Mouse (Mus musculus) telencephalon, adult 2 months (tissue): ENCODE results near the gene Cbx7.

ENCODE experiments used
- DNase-seq: peaks from one replicate; pipeline ENCODE4 v3.0.0-alpha.2; 2011; ENCODE audit warnings: low read depth, low spot score

Gene Cbx7

DNA sequence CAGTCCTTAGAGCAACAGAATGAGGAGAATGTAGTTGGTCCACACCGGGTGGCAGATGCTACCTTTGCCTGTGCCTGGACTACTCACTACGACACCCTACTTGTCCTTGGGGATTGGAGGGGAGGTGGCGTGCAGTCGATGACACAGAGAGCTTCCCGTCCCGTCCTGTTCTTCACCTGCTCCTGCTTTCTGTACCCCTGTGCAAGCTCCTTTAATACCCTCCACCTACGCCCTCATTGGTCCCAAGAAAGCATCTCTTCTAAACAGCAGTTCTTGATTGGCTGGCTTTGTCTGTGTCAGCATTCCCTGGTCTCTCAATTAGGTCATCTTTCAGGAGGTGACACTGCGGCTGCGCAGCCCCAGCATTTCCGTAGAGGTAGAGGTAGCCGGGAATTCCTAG lies at the start of gene Cbx7:
TSS of gene Cbx7 (minus strand) at position 180 of the 400 bp plus-strand sequence.
- DNase-seq = no peak

DNA sequence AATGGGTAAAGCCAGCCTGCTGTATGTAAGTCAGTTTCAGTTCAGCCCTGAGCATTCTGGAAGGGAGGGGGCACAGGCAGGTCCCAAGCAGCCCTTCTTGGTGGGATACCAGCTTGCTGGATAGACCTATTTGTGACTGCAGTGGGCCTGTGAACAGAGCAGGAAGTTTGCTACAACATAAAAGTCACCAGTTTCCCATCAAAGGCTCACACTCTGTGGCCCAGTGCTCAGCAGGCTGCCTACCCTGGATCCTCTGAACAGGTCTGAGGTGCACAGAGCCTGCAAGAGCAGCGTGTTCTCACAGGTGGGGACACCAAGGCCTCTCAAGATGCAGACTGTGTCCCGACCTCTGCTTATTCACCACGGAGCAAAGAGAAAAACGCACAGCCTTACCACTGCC lies 49.6 kb upstream of the Cbx7 start:
- no peak for DNase-seq

DNA sequence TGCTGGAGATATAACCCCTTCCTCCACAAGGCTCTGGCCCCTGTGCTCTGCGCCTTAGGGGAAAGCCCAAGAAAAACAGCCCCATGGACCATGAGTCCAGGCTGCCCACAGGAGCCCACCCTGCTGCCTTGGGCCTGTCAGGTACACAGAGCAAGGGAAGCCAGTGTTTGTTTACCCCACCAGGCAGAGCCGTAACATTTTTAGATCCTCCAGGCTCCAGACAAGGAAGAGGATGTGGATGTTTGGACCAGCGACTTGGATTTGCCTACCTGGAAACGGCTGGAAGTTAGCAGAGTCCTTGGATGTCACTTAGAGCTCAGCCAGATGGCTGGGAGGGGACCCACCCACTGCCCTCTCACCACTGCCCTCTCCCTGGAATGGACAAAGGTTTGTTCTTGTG lies 48.7 kb upstream of the Cbx7 start:
- DNase-seq = no peak

DNA sequence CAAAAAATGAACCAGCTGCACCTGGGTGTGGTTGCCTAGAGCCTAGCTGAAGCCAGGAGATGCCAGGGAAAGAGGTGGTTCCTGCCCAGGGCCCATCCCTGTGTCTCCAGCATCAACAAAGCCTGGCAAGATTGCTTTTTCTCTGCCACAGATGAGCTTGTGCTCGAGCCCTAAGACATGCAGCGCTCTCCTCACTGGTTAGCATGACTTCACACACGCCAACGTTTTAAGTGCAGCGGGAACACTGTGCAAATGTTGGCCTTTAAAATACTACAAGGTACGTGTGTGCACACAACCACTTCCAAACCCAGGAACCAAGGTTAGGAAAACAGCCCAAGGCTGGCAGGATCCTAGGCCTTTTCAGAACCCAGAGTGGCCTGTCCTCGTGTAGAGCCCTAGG lies 48.3 kb upstream of the Cbx7 start:
- no peak for DNase-seq

DNA sequence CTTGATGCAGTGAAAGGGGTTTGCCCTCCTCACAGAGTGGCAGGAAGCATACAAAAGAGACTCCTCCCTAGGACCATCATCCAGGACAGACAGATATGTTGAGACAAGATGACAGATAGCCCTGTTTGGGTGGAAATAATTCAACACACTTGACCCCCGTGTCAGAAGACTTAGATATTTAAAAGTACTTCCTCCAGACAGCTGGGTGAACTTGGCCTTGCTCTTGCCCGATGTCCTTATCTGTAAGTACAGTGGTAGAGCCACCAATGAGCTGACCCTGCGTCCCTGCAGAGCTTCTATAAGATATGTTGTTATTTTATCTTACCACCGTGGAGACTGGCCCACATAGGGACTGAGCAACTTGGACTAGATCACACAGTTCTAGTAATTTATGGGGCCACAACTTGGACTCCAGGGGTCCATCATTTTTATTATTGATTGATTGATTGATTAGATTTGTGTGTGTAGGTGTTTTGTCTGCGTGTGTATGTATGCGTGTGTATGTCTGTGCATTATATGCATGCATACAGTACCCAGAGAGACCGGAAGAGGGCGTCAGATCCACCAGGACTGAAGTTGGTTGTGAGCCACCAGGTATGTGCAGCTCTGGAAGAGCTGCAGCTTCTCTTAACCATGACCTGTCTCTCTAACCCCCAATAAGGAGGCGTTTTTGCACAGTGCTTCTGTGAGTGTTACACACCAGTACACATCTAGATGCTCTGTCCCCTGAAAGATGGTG lies 45.8 kb upstream of the Cbx7 start:
- DNase-seq = no peak

DNA sequence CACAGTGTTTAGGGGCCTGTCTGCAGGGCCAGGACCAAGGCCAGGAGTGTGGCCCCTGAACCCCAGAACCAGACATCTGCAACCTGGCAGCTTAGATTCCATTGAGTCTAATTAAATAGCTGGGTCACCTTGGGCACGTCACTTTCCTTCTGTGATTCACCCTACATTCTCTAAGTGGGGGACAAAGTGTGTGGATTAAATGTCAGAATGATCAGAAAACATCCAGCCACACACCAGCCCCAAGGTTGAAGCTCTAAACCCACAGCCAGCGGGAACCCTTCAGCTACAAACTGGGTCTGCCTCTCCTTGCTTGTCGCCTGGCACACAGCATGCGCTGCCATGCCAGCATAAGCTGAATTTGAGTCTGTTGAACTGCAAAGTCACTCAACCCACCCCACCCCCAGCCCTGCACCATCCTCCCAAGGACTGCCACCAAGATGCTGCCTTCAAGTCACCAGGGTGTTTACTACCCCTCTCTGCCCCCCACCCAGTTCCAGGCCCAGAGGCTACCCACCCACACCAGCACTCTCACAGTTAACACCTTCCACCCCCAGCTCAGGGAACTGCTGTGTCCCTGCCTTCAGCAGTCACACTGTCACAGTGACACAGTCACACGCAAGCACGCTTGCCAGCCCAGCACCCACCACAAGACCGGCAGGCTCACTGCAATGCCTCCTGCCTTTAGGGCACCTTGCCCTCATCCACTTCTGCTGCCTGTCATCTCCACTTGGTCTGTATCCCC lies 44.5 kb upstream of the Cbx7 start:
- DNase-seq = peak; percentile 83

DNA sequence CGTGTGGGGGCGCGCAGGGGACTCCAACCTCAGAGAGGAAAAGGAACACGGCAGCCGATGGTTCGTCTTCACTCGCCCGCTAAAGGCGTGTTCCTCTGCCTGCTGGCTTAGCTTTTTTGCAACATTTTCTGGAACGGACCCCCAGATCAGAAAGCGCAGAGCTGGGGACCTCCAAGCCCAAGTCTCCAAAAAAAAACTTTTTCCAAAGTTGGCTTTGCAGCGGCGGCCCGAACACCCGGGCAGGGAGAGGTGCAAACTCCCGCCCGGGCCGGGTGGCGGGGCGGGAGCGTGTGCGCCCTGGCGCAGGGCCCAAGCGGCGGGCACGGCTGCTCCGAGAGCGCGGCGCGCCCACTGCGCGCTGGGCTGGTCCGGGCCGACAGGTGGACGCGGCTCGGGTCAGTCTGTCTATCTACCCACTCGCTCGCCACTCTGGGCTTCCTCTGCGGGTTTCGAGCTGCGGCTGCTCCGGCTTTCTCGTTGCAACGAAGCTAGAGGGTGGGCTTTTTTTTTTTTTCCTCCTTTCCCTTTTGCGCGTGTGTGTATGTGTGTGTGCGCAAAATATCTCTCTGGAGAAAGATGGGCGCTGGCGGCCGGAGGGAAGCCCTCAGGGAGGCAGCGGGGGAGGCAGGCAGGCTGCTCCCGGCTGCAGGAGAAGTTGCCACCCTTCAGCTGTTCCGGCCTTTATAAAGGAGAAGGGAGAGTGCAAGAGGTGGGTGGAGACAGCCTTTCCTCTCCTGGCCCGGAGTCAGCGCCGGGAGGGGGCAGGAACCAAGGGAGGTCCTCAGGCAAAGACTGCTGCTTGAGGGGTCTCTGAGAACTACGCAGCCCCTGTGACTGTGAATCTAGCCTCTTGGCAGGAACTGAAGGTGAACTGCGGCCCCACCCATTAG lies 43.6 kb upstream of the Cbx7 start, which contains the start of gene Pdgfb:
TSS of gene Pdgfb (minus strand) at position 657 of the 890 bp plus-strand sequence.
- DNase-seq = no peak

DNA sequence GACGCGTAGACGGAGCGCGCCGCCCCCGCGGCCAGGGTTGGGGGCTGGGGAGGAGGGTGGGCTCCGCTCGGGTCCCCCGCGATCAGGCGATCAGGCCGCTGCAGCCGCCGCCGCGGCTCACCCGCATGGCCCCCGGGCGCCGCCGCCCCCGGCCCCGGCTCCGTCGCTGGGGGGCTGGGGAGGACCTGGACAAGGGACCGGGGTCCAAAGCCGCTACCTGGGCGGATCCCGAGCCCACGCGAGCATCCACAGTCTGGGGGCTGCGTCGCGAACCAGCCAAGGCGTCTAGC lies 43.1 kb upstream of the Cbx7 start:
- no peak for DNase-seq

DNA sequence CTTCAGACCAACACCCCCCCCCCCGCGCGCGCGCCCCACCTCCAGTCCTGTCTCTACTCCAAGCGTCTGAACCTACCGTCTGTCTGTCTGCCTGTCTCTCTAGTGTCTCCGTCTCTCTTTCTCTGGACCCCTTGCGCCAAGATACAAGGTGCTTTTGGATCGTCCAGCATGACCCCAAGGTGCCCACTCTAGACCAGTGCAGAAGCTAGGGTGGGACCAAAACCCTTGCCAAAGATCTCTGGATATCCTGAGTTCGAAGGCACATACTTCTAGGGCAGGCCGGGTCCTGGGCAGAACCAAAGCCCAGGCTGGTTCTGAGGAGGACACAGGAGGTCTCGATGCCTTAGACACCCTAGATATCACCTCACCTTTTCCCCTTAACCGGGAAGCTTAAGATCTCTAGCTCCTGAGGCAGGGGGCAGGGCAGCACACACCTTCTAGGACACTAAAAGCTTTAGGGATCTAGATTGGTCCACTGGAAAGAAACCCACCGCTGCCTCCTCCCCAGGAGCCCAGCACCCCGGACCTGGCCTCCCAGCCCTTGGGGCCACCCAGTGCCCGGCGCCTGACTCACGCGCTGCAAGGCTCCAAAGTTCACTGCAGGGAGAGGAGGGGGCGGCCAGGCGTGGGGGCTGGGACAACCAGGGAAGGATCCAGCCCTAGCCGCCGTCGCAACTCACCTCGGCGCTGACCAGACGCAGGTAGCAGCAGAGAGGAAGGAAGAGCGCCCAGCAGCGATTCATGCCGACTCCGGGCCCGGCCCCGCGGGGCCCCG lies 42.5 kb upstream of the Cbx7 start:
- no peak for DNase-seq

DNA sequence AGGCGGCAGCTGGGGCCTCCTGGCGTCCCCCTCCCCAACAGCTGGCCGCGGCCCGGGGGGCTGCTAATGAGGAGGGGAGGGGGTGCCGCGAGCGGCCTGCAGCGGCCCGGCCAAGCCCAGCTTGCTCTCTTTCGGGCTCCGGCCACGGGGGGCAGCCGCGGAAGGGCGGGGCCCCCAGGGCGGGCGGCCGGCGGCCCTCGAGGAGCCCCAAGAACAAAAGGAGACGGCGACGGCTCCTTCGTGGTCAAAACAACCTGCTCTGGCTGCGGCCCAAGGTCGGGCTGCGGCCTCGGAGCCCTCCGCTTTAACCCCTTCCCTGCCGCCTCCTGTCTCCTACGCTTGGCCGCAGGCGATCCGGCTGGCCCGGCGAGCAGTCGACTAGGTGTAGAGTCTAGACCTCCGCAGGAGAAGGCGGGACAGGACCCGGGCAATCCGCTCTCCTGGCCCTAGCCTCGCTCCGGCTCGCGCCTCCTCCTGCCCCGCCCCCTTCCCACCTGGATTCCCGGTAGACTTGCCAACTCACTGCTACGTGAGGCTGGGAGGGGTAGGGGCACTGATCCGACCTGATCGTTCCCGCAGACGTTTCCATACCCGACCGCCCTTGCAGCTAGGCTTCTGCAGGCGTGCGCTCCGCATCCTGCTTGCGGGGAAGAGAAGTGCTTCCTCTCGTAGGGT lies 41.7 kb upstream of the Cbx7 start:
- no peak for DNase-seq

DNA sequence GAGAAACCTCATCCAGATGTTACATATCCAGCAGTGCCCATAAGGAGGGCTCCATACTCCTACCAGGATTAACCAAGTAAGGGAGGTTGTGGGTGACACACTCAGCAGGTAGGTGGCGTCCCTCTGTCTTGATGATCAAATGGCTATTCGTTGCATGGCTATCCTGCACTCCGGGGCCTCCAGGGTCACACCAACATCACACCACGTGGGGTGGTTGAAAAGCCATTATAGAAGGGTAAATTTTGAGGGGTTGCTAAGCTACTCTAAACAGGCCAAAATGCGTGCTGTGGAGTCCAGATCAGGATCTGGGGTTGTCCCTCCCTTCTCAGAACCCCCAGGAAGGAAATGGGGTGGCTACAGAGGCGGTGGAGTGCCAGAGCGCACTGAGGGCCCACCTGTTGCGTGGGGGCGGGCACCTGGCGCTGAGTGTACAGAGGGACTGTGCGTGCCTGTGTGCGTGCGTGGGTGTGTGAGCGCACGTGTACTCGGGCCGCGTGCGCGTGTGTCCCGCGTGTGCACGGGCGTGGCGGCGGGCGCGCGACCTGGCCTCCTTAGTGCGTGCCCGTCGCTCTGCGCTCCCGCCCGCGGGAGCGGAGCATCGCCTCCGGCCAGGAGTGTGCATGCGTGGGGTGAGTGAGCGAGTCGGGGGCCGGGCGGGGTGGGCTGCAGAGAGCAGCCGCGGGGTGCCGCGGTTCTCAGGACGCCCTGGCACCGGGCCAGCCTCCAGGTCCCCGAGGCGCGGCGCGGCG lies 41.0 kb upstream of the Cbx7 start:
- DNase-seq = peak; percentile 74

DNA sequence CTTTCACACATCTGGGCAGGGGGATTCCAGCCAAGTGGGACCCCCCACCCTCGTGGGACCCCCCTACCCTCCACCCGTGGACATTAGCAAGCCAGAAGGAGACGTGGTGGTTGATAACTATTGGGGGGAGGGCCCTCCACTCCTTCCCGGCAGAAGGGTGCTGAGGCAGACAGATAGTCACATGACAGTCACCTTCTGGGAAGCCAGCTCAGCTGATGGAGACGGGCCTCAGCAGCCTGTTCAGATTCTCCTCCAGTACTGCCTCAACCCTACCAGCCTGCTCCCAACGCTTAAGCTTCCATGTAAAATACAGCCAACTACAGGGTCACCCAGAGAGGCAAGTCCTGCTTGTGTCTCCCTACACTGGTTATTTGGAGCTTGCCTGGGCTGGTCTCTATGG lies 40.3 kb upstream of the Cbx7 start:
- DNase-seq = no peak

DNA sequence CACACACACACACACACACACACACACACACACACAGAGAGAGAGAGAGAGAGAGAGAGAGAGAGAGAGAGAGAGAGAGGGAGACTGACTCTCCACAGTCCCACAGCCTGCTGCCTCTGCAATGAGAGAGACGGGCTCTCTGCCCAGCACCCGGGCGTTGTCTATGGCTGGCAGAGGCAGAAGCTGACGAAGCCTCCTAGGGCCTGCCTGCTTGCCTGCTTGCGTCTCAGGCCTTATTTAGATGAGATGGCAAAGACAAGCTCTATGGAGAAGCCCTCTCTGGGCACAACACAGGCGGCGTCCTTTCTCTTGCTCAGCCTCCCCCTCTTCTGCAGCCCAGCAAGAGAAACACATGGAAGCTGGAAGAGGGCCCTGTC lies 39.3 kb upstream of the Cbx7 start:
- no peak for DNase-seq

DNA sequence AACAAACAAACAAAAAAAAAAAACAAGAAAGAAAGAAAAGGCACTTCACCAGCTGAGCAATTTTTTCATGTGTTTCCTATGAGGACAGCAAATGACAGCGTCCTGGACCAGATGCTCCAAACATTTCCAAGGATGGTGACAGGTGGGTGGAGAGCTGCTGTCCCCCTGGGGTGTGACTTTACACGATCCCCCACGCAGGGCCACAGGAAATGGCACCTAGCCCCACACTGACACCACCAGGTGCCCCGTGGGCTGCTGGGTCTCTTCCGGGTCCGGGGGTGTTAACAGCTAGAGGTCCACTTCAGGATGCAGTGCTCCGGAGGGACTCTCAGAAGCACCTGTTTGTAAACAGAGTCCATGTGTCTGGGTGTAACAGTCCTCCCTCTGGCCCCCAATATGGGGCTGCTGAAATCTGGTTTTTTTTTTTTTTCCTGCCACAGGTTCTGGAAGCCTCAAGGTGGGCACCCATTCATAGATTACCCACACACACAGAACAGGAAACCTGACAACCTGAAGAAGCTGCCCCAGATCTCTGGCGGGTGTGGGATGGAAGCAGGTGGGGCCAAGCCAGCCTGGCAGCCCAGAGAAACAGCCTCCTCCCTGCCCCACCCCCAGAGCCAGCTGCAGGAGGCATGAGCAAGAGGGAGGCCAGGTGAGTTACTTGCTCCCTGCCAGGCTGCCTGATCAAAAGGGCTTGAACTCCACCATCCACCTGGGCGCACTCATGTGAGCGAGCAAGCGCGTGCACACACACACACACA lies 38.7 kb upstream of the Cbx7 start:
- no peak for DNase-seq

DNA sequence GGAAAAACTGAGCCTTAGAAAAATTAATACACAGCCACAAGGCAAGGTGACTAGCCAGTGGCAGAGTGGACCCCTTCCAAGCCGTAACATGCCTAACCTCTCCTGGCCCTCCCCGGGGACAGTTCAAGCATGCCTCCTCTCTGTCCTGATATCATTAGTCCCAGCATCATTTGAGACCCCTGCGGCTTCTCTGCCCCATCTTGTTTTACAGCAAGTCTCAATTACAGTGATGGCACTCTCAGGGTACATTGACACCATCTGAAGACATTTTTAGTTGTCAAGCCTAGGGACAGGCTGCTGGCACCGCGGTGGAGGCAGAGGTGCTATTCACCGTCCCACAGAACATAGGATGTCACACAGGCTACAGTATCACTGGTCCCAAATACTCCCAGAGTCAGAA lies 37.5 kb upstream of the Cbx7 start:
- DNase-seq = no peak

DNA sequence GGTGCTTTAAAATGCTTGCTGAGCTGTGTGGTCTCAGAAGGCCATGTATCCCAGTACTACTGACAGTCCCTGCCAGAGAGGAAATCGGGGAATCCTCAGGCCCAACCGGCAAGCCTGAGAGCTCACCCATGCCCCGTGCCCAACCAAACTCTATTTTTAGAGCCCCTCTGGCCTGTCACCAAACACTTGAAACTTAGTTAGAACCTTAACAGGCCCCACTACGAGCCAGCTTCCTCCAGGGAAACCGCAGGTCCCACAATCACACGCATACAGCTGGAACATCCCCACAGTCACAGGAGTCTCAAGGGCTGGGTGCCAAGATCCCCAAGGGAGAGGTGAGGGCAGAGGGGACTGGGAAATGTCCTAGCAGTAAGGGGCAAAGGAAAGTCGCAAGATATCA lies 35.2 kb upstream of the Cbx7 start:
- DNase-seq = no peak

DNA sequence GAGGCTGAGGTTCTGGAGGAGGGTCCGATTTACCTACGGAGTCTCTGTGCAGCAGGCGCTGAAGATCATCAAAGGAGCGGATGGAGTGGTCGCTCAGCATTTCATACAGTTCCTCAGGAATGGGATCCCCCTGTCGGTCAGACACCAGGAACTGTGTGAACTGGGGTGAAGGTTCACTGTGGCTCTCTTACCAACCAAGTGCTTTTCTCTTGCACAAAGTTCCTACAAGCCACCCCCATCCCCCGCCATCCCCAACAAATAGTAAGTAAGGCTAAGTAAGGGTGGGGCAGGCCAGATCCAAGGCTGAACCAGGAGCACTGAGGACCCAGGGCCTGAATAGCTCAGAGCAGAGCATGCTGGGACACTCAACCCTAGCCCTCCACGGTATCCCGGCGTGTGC lies 34.5 kb upstream of the Cbx7 start:
- DNase-seq = no peak

DNA sequence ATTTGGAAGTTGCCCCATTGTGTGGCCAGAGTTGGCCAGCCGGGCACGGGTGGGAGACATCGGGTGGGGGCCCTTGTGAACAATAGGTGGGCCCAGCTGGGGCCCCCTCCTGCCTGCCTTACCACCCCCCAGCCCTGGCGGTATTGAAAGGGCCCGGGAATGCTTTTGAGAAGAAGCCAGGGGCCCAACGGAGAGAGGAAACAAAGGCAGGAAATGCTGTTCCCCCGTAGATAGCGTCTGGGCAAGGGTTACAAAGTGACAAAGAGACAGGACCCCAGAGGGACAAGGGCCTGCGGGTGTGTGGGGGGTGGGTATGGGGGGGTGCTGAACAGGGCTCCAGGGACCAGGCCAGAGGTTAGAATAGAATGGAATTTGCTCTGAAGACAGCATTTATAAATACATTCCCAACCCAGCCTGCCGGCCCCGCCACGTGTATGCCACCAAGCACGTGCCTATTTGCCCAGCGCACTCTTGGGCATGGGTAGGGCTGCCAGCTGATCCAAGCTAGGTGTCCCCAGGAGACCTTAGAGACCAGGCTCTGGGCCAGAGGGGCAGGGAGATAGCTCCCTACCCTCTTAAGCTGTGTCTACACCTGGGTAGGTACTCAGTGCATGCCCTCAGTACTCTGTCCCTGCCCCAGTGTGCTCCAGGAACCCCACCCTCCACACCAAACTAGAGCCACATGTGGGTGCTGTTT lies 33.9 kb upstream of the Cbx7 start:
- no peak for DNase-seq

DNA sequence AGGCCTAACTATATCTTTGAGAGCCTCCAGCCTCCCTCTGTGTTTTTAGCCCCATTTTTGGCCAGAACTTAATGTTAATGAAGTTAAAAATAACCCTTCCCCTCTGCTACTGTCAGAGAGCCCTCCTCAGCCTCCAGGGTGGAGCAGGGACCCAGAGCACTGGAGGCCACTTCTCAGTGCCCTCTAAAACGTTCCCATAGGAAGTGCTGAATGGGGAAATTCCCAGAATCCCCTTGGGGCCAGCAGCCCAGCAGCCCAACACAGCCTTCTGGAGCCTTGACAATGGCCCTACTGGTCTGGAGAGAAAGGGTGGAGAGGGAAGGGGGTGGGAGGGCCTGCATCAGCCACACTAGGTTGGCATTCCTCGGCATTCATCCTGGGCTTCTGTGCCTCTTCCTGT lies 32.7 kb upstream of the Cbx7 start:
- DNase-seq = no peak
